Mouse (Mus musculus): ENCODE data around the gene Trim11. TPM values are rescaled to one million over a fixed set of nuclear protein-coding genes. Genes with fewer than 3 reads are reported as not detected.

Gene Trim11
- polyA plus RNA-seq, 1 experiment from 2014 or later, result 26.4 TPM

- no peak overlapping the region for H3K9ac ChIP-seq (replicated peaks; ENCODE audit: low read depth, low read length)
- H3K9me3 ChIP-seq (ENCODE audit: control insufficient read depth, low read length), result no peaks in the 10 kb centered on the region
- no peak overlapping the region for H3K4me2 ChIP-seq (ENCODE audit: low read length)
- WGBS, result 87% methylated on average over 7 of the region's 7 CpGs
- no peak overlapping the region for H3K4me3 ChIP-seq (replicated peaks; ENCODE audit: low read length)
- H3K27ac ChIP-seq (ENCODE audit: low read length), result no peak overlapping the region
- no peaks in the 10 kb centered on the region for H3K27me3 ChIP-seq (replicated peaks; ENCODE audit: control insufficient read depth, insufficient read depth, low read length)
- H3K4me1 ChIP-seq (replicated peaks; ENCODE audit: control insufficient read depth, insufficient read depth, low read length), result peaks cover 12% of the 10 kb centered on the region
- no peaks in the 10 kb centered on the region for H3K36me3 ChIP-seq (ENCODE audit: control insufficient read depth, insufficient read depth)
- no peak for ATAC-seq
Observed at GRCm38 (mm10) chr11:58964216-58964615, 13.7 kb upstream of the Trim11 start.

DNA sequence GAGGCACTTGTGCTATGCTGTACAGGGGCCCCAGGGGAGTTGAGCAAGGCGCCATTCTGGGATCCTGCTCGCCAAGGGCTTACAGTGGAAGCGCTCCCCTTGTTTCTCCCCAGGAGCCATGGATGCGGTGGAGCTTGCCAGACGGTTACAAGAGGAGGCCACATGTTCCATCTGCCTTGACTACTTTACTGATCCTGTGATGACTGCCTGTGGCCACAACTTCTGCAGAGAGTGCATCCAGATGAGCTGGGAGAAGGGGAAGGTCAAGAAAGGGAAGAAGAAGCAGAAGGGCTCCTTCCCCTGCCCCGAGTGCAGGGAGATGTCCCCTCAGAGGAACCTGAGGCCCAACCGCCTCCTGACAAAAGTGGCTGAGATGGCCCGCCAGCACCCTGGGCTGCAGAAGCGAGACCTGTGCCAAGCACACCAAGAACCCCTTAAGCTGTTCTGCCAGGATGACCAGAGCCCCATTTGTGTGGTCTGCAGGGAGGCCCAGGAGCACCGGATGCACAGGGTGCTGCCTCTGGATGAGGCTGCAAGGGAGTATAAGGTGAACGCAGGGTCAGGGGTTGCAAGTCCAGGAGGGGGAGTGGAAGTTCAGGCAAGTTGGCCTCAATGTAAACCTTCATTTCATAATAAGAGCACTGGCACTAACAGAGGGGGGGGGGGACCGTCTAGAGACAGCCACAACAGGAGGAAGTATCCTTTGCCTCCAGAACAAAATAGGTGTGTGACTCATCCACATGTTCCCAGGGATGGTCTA, 12.7 kb upstream of the Trim11 start:
- H3K36me3 ChIP-seq (ENCODE audit: control insufficient read depth, insufficient read depth), result 0 out of 2 replicates have a peak, but pooled peaks cover under 1% of the 10 kb centered on the region
- H3K4me1 ChIP-seq (replicated peaks; ENCODE audit: control insufficient read depth, insufficient read depth, low read length), result peaks cover 5% of the 10 kb centered on the region; the same call in 1 of the 2 replicates
- H3K9me3 ChIP-seq (ENCODE audit: control insufficient read depth, low read length), result no peaks in the 10 kb centered on the region
- no peak overlapping the region for H3K4me2 ChIP-seq (ENCODE audit: low read length)
- no peak overlapping the region for H3K9ac ChIP-seq (replicated peaks; ENCODE audit: low read depth, low read length)
- H3K27me3 ChIP-seq (replicated peaks; ENCODE audit: control insufficient read depth, insufficient read depth, low read length), result no peaks in the 10 kb centered on the region
- H3K27ac ChIP-seq (ENCODE audit: low read length), result no peak overlapping the region
- 55% methylated on average over 12 of the region's 12 CpGs for WGBS
- no peak overlapping the region for H3K4me3 ChIP-seq (replicated peaks; ENCODE audit: low read length)
- no peak for ATAC-seq

DNA sequence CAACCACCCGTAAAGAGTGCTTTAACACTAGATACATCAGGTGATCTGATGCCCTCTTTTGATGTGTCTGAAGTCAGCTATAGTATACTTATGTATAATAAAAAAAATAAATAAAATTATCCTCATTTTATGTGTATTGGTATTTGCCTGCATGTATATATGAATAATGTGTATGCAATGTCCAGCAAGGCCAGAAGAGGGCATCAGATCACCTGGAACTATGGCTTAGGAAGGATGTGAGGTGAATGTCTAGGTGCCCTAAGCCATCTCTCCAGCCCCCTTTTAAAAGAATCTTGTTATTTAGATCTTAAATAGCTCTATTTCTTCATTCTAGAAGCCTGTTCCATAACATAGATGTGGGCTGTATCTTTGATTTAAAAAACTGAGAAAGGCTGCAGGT, 10.5 kb upstream of the Trim11 start:
- H3K36me3 ChIP-seq (ENCODE audit: control insufficient read depth, insufficient read depth), result 0 out of 2 replicates have a peak, but pooled peaks cover 5% of the 10 kb centered on the region
- no peak overlapping the region for H3K27ac ChIP-seq (ENCODE audit: low read length)
- WGBS, result 94% methylated on average over 1 of the region's 1 CpGs
- H3K4me1 ChIP-seq (replicated peaks; ENCODE audit: control insufficient read depth, insufficient read depth, low read length), result 0 out of 2 replicates have a peak, but pooled peaks cover 3% of the 10 kb centered on the region
- H3K27me3 ChIP-seq (replicated peaks; ENCODE audit: control insufficient read depth, insufficient read depth, low read length), result no peaks in the 10 kb centered on the region
- no peaks in the 10 kb centered on the region for H3K9me3 ChIP-seq (ENCODE audit: control insufficient read depth, low read length)
- ATAC-seq, result no peak
- no peak overlapping the region for H3K4me3 ChIP-seq (replicated peaks; ENCODE audit: low read length)
- H3K9ac ChIP-seq (replicated peaks; ENCODE audit: low read depth, low read length), result no peak overlapping the region
- H3K4me2 ChIP-seq (ENCODE audit: low read length), result no peak overlapping the region

- H3K4me2 ChIP-seq (ENCODE audit: low read length), result no peak overlapping the region
- no peak overlapping the region for H3K9ac ChIP-seq (replicated peaks; ENCODE audit: low read depth, low read length)
- no peaks in the 10 kb centered on the region for H3K27me3 ChIP-seq (replicated peaks; ENCODE audit: control insufficient read depth, insufficient read depth, low read length)
- ATAC-seq, result no peak
- no peaks in the 10 kb centered on the region for H3K9me3 ChIP-seq (ENCODE audit: control insufficient read depth, low read length)
- 0 out of 2 replicates have a peak, but pooled peaks cover 5% of the 10 kb centered on the region for H3K36me3 ChIP-seq (ENCODE audit: control insufficient read depth, insufficient read depth)
- WGBS, result 86% methylated on average over 7 of the region's 7 CpGs
- no peak overlapping the region for H3K27ac ChIP-seq (ENCODE audit: low read length)
- no peak overlapping the region for H3K4me3 ChIP-seq (replicated peaks; ENCODE audit: low read length)
- H3K4me1 ChIP-seq (replicated peaks; ENCODE audit: control insufficient read depth, insufficient read depth, low read length), result 0 out of 2 replicates have a peak, but pooled peaks cover 3% of the 10 kb centered on the region
Observed at GRCm38 (mm10) chr11:58968551-58968950, 9.3 kb upstream of the Trim11 start.

DNA sequence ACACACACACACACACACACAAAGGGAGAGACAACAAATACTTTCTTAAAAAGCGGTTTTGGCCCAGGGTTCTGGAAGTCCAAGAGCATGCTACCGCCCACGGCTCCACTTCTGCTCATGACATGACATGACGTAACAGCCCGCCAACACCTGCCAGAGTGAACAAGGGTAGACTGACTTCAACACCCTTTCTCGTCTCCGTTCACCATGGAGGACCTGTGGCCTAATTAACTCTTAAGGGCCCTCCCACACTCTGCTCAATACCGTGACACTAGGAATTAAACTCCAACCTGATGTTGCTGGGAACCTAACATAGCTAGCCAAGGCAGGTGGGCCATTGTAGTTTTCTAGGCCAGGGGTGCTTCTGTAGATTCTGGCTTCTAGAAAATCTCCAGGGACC, 8.9 kb upstream of the Trim11 start:
- no peak overlapping the region for H3K9ac ChIP-seq (replicated peaks; ENCODE audit: low read depth, low read length)
- no peaks in the 10 kb centered on the region for H3K27me3 ChIP-seq (replicated peaks; ENCODE audit: control insufficient read depth, insufficient read depth, low read length)
- H3K4me3 ChIP-seq (replicated peaks; ENCODE audit: low read length), result no peak overlapping the region
- WGBS, result 82% methylated on average over 8 of the region's 8 CpGs
- no peak overlapping the region for H3K27ac ChIP-seq (ENCODE audit: low read length)
- no peaks in the 10 kb centered on the region for H3K9me3 ChIP-seq (ENCODE audit: control insufficient read depth, low read length)
- 0 out of 2 replicates have a peak, but pooled peaks cover 2% of the 10 kb centered on the region for H3K4me1 ChIP-seq (replicated peaks; ENCODE audit: control insufficient read depth, insufficient read depth, low read length)
- H3K36me3 ChIP-seq (ENCODE audit: control insufficient read depth, insufficient read depth), result 0 out of 2 replicates have a peak, but pooled peaks cover 5% of the 10 kb centered on the region
- ATAC-seq, result no peak
- H3K4me2 ChIP-seq (ENCODE audit: low read length), result no peak overlapping the region

- H3K9ac ChIP-seq (replicated peaks; ENCODE audit: low read depth, low read length), result no peak overlapping the region
- no peak for ATAC-seq
- H3K27ac ChIP-seq (ENCODE audit: low read length), result no peak overlapping the region
- H3K4me2 ChIP-seq (ENCODE audit: low read length), result no peak overlapping the region
- H3K9me3 ChIP-seq (ENCODE audit: control insufficient read depth, low read length), result no peaks in the 10 kb centered on the region
- 77% methylated on average over 6 of the region's 6 CpGs for WGBS
- 0 out of 2 replicates have a peak, but pooled peaks cover 5% of the 10 kb centered on the region for H3K36me3 ChIP-seq (ENCODE audit: control insufficient read depth, insufficient read depth)
- no peak overlapping the region for H3K4me3 ChIP-seq (replicated peaks; ENCODE audit: low read length)
- H3K4me1 ChIP-seq (replicated peaks; ENCODE audit: control insufficient read depth, insufficient read depth, low read length), result 0 out of 2 replicates have a peak, but pooled peaks cover 2% of the 10 kb centered on the region
- H3K27me3 ChIP-seq (replicated peaks; ENCODE audit: control insufficient read depth, insufficient read depth, low read length), result no peaks in the 10 kb centered on the region
Observed at GRCm38 (mm10) chr11:58969659-58970058, 8.2 kb upstream of the Trim11 start.

GRCm38 (mm10) chr11:58970831-58971530, 6.9 kb upstream of the Trim11 start:
- WGBS, result 88% methylated on average over 21 of the region's 21 CpGs
- H3K36me3 ChIP-seq (ENCODE audit: control insufficient read depth, insufficient read depth), result 0 out of 2 replicates have a peak, but pooled peaks cover 5% of the 10 kb centered on the region
- ATAC-seq, result no peak
- no peaks in the 10 kb centered on the region for H3K9me3 ChIP-seq (ENCODE audit: control insufficient read depth, low read length)
- no peak overlapping the region for H3K4me2 ChIP-seq (ENCODE audit: low read length)
- no peak overlapping the region for H3K27ac ChIP-seq (ENCODE audit: low read length)
- H3K9ac ChIP-seq (replicated peaks; ENCODE audit: low read depth, low read length), result no peak overlapping the region
- H3K4me1 ChIP-seq (replicated peaks; ENCODE audit: control insufficient read depth, insufficient read depth, low read length), result peaks cover 10% of the 10 kb centered on the region
- H3K27me3 ChIP-seq (replicated peaks; ENCODE audit: control insufficient read depth, insufficient read depth, low read length), result no peaks in the 10 kb centered on the region
- H3K4me3 ChIP-seq (replicated peaks; ENCODE audit: low read length), result no peak overlapping the region

- 95% methylated on average over 3 of the region's 3 CpGs for WGBS
- Histone ChIP-seq H3K36me3 (ENCODE audit: control insufficient read depth, insufficient read depth) (0 out of 2 replicates have a peak, but pooled peaks cover 5% of the 10 kb centered on the region), H3K4me2 (ENCODE audit: low read length) (no peak overlapping the region), H3K9ac (replicated peaks; ENCODE audit: low read depth, low read length) (no peak overlapping the region), H3K27me3 (replicated peaks; ENCODE audit: control insufficient read depth, insufficient read depth, low read length) (no peaks in the 10 kb centered on the region), H3K4me3 (replicated peaks; ENCODE audit: low read length) (no peak overlapping the region), H3K4me1 (replicated peaks; ENCODE audit: control insufficient read depth, insufficient read depth, low read length) (peaks cover 11% of the 10 kb centered on the region), H3K9me3 (ENCODE audit: control insufficient read depth, low read length) (no peaks in the 10 kb centered on the region), H3K27ac (ENCODE audit: low read length) (no peak overlapping the region)
- ATAC-seq, result no peak
Observed at GRCm38 (mm10) chr11:58971796-58972195, 6.1 kb upstream of the Trim11 start.

DNA sequence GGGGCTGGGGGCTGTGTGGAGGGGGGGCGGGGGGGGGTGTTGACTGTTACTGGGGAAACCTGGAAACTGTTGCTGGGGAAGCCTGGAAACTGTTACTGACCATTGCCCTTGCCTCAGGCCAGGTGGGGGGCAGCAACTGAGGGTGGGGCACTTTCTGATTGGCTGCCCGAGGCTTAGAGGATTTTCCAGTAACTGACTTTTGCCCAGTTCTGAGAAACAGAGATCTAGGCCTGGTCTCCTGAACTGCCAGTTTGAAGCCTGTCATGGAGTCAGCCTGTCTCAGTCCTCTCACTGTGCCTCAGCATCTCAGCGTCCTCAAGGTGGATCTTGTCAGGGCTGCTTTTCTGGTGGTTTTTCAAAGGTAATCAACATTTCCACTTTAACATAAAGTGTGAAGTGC, 3.5 kb upstream of the Trim11 start:
- 85% methylated on average over 3 of the region's 3 CpGs for WGBS
- Histone ChIP-seq H3K4me3 (replicated peaks; ENCODE audit: low read length) (no peak overlapping the region), H3K27me3 (replicated peaks; ENCODE audit: control insufficient read depth, insufficient read depth, low read length) (no peaks in the 10 kb centered on the region), H3K9ac (replicated peaks; ENCODE audit: low read depth, low read length) (no peak overlapping the region), H3K4me1 (replicated peaks; ENCODE audit: control insufficient read depth, insufficient read depth, low read length) (peaks cover 25% of the 10 kb centered on the region), H3K9me3 (ENCODE audit: control insufficient read depth, low read length) (no peaks in the 10 kb centered on the region), H3K27ac (ENCODE audit: low read length) (no peak overlapping the region), H3K4me2 (ENCODE audit: low read length) (no peak overlapping the region), H3K36me3 (ENCODE audit: control insufficient read depth, insufficient read depth) (0 out of 2 replicates have a peak, but pooled peaks cover 5% of the 10 kb centered on the region)
- no peak for ATAC-seq
